Mouse (Mus musculus) hindbrain, embryonic 15.5 days (tissue): ENCODE results near the gene Nhsl2. TPM values are rescaled to one million over a fixed set of nuclear protein-coding genes. Genes with fewer than 3 reads are reported as not detected.

Experiments used
- ATAC-seq: fragments of 200-750 bp; cut with Nextera tagmentation; 2 replicates; pipeline ENCODE4 v1.8.0; 2017; ENCODE audit warnings: low read depth, moderate number of reproducible peaks, moderate TSS enrichment; ENCODE audit not compliant: low FRiP score
- H3K27ac ChIP-seq: fragments of 300-500 bp; sonication (generic); replicated peaks from 2 replicates; pipeline ENCODE4 v1.5.1; 2015; ENCODE audit warnings: mild to moderate bottlenecking, inconsistent platforms
- H3K27me3 ChIP-seq: fragments of 300-500 bp; sonication (generic); 2 replicates; pipeline ENCODE4 v1.6.1; 2015; ENCODE audit warnings: control low read depth, inconsistent platforms
- H3K36me3 ChIP-seq: fragments of 300-500 bp; sonication (generic); 2 replicates; pipeline ENCODE4 v1.6.1; 2015; ENCODE audit warnings: control low read depth, inconsistent platforms
- H3K4me1 ChIP-seq: fragments of 300-500 bp; sonication (generic); replicated peaks from 2 replicates; pipeline ENCODE4 v1.6.1; 2015; ENCODE audit warnings: control low read depth, inconsistent platforms
- H3K4me2 ChIP-seq: fragments of 300-500 bp; sonication (generic); 2 replicates; pipeline ENCODE4 v1.6.1; 2015; ENCODE audit warnings: moderate library complexity, mild to moderate bottlenecking, inconsistent platforms
- H3K4me3 ChIP-seq: fragments of 300-500 bp; sonication (generic); 2 replicates; pipeline ENCODE4 v1.5.1; 2015; ENCODE audit warnings: mild to moderate bottlenecking, inconsistent platforms
- H3K9ac ChIP-seq: fragments of 300-500 bp; sonication (generic); 2 replicates; pipeline ENCODE4 v1.6.1; 2015; ENCODE audit warnings: inconsistent platforms
- H3K9me3 ChIP-seq: fragments of 300-500 bp; sonication (generic); 2 replicates; pipeline ENCODE4 v1.6.1; 2016; ENCODE audit warnings: control low read depth, inconsistent platforms
- WGBS: fragments of 180-500 bp; shearing (Covaris S2); methylation state at CpG from one replicate; pipeline ENCODE4 v1.1.7; 2015; 5-methylcytosine and 5-hydroxymethylcytosine counted together
- polyA plus RNA-seq: library from polyadenylated mRNA; unstranded; fragments of >200 nt; fragmentation: Nextera tagmentation; extraction: Ambion mirVana; gene quantifications from 2 replicates; pipeline ENCODE4 v1.2.1, GENCODE M21; 2015

Nhsl2 gene
- polyA plus RNA-seq, 1 experiment from 2014 or later: 6.4 TPM

DNA sequence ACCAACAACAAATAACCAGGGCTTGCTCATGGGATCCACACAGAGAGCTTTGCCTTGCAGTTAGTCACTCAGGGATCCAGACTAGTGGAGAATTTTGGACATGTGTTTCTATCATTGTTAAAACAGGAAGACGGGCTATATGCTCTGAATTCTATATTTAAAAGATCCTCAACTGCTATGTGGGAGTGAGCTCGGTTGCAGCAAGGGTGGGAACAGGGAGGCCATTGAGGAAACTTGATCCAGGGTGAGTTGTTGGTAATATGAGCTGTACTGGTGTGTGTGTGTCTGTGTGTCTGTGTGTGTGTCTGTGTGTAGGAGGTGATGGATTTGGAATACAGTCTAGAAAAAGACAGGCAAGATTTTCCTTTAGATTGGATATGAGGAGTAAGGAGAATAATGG is 25.7 kb downstream of the Nhsl2 start:
- H3K27me3 ChIP-seq: peaks cover 9% of the 10 kb centered on the region; the same call in 1 of the 2 replicates

DNA sequence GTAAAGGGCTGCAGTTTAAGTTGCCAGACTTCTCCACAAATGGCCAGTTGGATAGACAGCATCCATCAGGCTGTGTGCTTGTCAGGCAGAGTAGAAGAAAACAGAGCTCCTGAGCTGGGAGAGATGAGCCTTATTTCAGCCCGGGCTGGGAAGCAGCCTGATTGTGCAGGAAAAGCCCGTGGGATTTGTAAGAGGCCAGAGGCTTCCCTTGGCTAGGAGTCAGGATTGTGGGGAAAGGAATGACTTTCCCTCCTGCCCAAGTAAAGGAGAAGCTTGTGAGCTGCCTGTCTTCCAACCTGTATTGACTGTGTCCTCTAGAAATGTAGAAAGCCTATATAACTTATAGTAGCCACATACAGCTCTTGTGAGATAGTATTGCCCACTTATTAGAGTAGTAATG is 27.0 kb downstream of the Nhsl2 start:
- no peak overlapping the region for H3K9ac ChIP-seq
- H3K9me3 ChIP-seq: no peaks in the 10 kb centered on the region
- 55% methylated on average over 2 of the region's 2 CpGs for WGBS
- no peak overlapping the region for H3K27ac ChIP-seq
- ATAC-seq: no peak
- H3K27me3 ChIP-seq: peaks cover 11% of the 10 kb centered on the region; the same call in 1 of the 2 replicates
- H3K4me2 ChIP-seq: no peak overlapping the region
- no peaks in the 10 kb centered on the region for H3K4me1 ChIP-seq
- H3K4me3 ChIP-seq: no peak overlapping the region
- no peaks in the 10 kb centered on the region for H3K36me3 ChIP-seq

More for the DNA sequence above, 25.7 kb downstream of the Nhsl2 start:
- no peak overlapping the region for H3K4me2 ChIP-seq
- 67% methylated on average over 2 of the region's 2 CpGs for WGBS
- no peak overlapping the region for H3K9ac ChIP-seq
- H3K9me3 ChIP-seq: no peaks in the 10 kb centered on the region
- no peak for ATAC-seq
- no peak overlapping the region for H3K4me3 ChIP-seq
- H3K4me1 ChIP-seq: no peaks in the 10 kb centered on the region
- H3K36me3 ChIP-seq: no peaks in the 10 kb centered on the region
- H3K27ac ChIP-seq: no peak overlapping the region

DNA sequence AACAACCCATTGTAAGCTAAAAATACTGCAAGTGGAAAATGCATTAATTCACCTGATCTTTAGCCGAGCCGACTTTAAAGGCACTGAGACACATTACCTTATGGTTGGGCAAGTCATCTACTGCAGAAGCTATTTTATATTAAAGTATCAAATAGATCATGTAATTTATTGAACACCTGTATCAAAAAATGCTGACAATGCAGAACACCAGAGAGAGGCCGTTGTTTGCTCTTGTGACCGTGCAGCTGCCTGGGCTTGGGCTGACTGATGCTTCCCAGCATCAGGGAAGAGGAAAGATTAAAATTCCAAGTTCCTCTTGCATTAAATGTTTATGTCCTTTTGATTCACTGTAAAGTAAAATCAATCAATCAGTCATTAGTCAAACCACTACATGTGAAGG is 28.7 kb downstream of the Nhsl2 start:
- H3K9me3 ChIP-seq: no peaks in the 10 kb centered on the region
- no peak overlapping the region for H3K9ac ChIP-seq
- WGBS: 83% methylated on average over 4 of the region's 4 CpGs
- no peak overlapping the region for H3K27ac ChIP-seq
- peaks cover 16% of the 10 kb centered on the region; the same call in 1 of the 2 replicates for H3K27me3 ChIP-seq
- ATAC-seq: no peak
- H3K4me1 ChIP-seq: no peaks in the 10 kb centered on the region
- H3K4me2 ChIP-seq: no peak overlapping the region
- no peak overlapping the region for H3K4me3 ChIP-seq
- no peaks in the 10 kb centered on the region for H3K36me3 ChIP-seq

DNA sequence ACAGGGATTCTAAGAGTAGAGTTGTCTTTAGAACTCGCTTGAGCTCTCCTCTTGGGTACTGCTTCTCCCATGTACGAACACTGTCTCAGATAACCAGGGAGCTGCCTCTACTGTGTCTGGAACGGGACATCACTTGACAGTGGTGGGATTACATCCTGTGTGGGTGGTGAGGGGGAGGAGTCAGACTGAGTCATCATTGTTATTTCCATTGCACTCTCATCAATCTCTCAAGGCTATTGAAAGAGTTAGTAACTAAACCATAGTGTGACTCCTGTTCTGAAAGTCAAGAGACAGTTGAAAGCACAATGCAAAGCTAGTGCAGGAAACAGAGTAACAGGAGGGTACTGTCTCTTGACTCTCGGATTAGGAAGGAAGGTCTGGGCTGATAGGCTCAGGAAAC is 29.4 kb downstream of the Nhsl2 start:
- ATAC-seq: no peak
- Histone ChIP-seq H3K4me3 (no peak overlapping the region), H3K4me1 (no peaks in the 10 kb centered on the region), H3K27ac (no peak overlapping the region), H3K36me3 (no peaks in the 10 kb centered on the region), H3K9me3 (no peaks in the 10 kb centered on the region), H3K27me3 (peaks cover 16% of the 10 kb centered on the region; the same call in 1 of the 2 replicates), H3K4me2 (no peak overlapping the region), H3K9ac (no peak overlapping the region)
- WGBS: 67% methylated on average over 4 of the region's 4 CpGs

DNA sequence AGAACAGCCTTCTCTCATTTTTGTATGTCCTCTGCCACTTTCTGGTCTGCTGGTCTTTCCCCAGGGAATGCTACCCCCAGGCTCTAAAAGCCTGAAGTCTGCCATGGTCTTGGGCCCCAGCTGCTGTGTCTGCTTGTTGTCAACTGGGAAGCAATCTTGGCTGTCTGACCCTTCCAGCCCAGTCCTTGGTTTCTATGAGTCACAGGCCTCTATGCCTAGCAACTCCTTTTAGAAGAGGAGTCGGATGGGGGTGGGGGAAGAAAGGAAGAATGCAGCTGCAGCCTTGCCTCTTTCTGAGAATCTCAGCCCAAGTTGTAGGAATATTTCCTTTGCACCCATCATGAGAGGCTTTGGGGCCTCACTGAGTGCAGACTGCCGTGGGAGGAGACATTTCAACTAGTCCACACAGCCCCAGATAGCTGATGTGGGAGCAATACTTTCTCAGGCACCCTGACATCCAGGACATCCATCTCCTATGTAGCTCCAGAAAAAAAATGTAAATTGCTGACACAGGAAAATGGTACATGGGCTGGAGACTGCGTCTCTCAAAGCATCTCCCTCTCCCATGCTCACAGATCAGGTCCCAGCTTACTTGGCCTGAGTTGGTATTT is 33.1 kb downstream of the Nhsl2 start:
- Histone ChIP-seq H3K9ac (no peak overlapping the region), H3K27me3 (0 out of 2 replicates have a peak, but pooled peaks cover 7% of the 10 kb centered on the region), H3K4me2 (no peak overlapping the region), H3K4me1 (no peaks in the 10 kb centered on the region), H3K36me3 (no peaks in the 10 kb centered on the region), H3K4me3 (no peak overlapping the region), H3K9me3 (no peaks in the 10 kb centered on the region), H3K27ac (no peak overlapping the region)
- ATAC-seq: no peak
- 56% methylated on average over 3 of the region's 3 CpGs for WGBS

DNA sequence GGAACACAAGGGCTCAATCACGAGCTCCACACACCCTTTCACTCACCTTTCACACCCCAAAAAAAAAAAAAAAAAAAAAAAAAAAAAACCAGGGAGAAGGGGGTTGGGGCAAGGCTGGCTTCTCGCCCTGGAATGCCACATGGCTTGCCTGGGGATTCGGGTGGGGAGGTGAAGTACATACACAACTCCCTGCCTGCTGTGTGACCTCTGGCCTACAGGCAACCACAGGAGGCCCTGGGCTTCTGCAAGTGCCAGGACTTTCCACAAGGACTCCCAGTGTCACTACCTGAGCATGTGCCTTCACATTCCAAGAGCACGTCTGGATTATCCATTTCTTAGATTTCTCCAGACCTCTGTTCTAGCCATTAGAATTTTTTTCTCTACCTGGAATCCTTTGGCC is 40.2 kb downstream of the Nhsl2 start:
- Histone ChIP-seq H3K27ac (no peak overlapping the region), H3K27me3 (0 out of 2 replicates have a peak, but pooled peaks cover 3% of the 10 kb centered on the region), H3K4me1 (no peaks in the 10 kb centered on the region), H3K9me3 (no peaks in the 10 kb centered on the region), H3K9ac (no peak overlapping the region), H3K4me2 (no peak overlapping the region), H3K36me3 (no peaks in the 10 kb centered on the region), H3K4me3 (no peak overlapping the region)
- 57% methylated on average over 4 of the region's 4 CpGs for WGBS
- ATAC-seq: no peak

DNA sequence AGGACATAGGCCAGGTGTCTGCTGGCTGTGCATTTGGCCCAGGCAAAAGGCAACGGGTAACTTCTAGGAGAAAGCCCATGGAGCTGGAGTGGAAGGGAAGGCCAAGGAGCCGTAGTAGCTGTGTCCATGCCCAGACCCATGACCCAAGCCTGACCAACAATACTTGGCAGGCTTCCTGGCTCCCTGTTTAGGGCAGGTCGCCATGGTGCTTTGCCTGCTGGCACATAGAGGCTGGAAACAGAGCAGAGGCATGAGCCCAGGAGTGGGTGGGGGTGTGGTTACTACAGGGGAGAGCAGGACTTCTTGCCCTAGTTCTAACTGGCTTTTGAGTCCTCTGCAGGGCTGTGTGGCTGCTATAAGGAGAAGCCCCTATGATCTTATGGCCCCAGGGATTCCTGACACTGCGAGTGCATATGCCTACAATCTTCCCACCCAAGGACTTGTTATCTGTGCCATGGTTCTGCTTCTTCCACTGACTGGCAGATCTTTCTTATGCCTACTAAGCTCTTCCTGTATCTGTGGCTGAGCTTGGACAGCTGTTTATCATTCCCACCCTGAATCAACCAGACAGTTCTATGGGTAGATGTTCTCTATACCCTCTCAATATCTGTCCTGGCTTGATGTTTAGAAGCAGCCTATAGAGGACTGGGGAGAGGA is 40.8 kb downstream of the Nhsl2 start:
- Histone ChIP-seq H3K36me3 (no peaks in the 10 kb centered on the region), H3K27me3 (0 out of 2 replicates have a peak, but pooled peaks cover 3% of the 10 kb centered on the region), H3K9me3 (no peaks in the 10 kb centered on the region), H3K4me2 (no peak overlapping the region), H3K9ac (no peak overlapping the region), H3K4me1 (no peaks in the 10 kb centered on the region), H3K4me3 (no peak overlapping the region), H3K27ac (no peak overlapping the region)
- no peak for ATAC-seq
- WGBS: 86% methylated on average over 4 of the region's 4 CpGs

DNA sequence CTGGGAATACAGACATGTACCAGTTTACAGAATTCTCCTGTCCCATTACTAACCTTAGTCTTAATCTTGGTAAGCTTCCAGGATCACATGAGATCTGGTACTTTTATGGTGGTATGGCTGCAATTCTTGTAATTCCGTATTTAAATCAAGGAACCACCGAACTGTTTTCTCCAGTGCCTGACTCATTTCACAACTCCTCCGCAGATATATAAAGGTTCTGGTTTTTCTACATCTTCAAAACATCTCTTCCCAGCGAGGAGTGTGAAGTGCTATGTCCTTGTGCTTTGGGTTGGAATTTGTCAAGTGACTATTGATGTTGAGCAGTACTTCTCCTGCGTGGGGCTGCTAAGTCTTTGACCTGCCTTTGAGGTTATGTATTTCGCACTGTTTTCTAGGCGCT is 44.6 kb downstream of the Nhsl2 start:
- Histone ChIP-seq H3K4me3 (no peak overlapping the region), H3K27me3 (peaks cover 10% of the 10 kb centered on the region; the same call in 1 of the 2 replicates), H3K9ac (no peak overlapping the region), H3K4me2 (no peak overlapping the region), H3K27ac (no peak overlapping the region), H3K9me3 (no peaks in the 10 kb centered on the region), H3K36me3 (no peaks in the 10 kb centered on the region), H3K4me1 (no peaks in the 10 kb centered on the region)
- no peak for ATAC-seq
- 89% methylated on average over 7 of the region's 7 CpGs for WGBS

DNA sequence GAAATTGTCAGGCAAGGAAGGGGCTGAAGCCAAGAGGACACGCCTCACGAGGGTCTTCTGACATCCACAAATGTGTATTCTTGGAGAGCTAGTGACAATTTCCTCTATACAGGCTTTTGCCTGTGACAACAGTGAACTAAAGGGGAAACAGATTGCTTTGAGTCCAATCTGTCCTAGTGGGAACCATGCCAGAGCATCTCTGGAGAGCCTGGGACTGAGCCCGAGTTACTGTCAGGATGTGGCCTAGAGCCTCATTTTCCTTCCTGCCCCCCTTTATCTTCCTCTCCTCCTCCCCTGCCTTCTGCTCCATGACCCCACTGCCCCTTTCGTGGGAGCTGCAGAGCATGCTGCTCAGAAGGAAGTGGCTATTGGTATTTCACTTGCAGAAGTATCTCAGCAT is 49.2 kb downstream of the Nhsl2 start:
- no peaks in the 10 kb centered on the region for H3K9me3 ChIP-seq
- H3K4me1 ChIP-seq: no peaks in the 10 kb centered on the region
- H3K36me3 ChIP-seq: no peaks in the 10 kb centered on the region
- H3K27ac ChIP-seq: no peak overlapping the region
- no peak overlapping the region for H3K4me2 ChIP-seq
- H3K4me3 ChIP-seq: no peak overlapping the region
- 59% methylated on average over 4 of the region's 4 CpGs for WGBS
- no peak overlapping the region for H3K9ac ChIP-seq
- H3K27me3 ChIP-seq: peaks cover 9% of the 10 kb centered on the region; the same call in 1 of the 2 replicates
- ATAC-seq: no peak

DNA sequence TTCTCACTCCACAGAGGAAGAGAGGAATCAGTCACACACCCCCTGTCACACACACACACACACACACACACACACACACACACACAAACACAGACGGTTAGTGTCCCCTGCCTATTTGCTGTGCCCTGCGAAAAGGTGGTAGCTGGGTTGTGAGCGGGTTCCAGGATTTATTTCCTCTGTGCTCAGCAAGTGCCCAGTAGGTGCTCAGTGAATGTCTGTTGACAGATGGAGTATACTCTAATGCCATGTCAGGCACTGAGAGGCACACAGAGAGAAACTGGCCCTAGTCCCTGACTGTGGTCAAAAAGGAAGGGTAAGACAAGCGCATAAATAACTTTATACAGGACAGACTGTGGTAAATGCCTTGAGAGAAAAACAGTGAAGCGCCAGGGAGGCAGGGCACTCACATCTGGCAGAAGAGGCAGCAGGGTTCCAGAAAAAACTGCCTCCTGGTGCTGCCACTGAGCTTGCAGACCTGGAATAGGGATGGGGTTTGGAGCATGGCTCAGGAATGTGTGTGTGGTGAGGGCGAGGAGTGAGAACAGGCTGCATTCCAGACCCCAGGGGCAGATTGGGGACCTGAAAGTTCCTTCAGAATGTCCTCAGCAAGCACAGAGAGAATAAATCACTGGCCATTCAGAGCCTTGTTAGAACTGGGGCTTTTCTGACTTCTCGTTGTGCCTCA is 52.8 kb downstream of the Nhsl2 start:
- Histone ChIP-seq H3K9me3 (no peaks in the 10 kb centered on the region), H3K9ac (no peak overlapping the region), H3K4me1 (no peaks in the 10 kb centered on the region), H3K4me2 (no peak overlapping the region), H3K27me3 (peaks cover 7% of the 10 kb centered on the region; the same call in 1 of the 2 replicates), H3K4me3 (no peak overlapping the region), H3K36me3 (no peaks in the 10 kb centered on the region), H3K27ac (no peak overlapping the region)
- WGBS: 70% methylated on average over 7 of the region's 7 CpGs
- no peak for ATAC-seq

DNA sequence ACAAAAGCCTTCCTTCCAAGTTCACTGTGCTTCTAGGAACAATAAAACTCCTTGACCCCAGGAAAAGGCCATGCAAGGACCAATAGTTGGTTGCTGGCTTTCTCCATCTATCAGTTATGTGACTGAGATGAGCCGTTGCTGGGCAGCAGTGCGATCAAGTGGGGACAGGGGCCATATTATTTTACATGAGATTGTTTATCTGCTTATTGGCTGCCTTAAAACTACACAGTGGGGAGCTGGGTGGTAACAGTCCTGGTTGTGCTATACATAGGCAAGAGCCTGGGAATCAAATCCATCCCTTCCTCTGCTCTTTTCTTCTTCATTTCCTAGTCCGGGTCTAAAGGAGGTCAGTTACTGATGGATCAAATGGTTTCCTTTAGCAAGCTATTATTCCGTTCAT is 53.4 kb downstream of the Nhsl2 start:
- H3K4me3 ChIP-seq: no peak overlapping the region
- WGBS: 71% methylated on average over 4 of the region's 4 CpGs
- no peak overlapping the region for H3K27ac ChIP-seq
- no peaks in the 10 kb centered on the region for H3K9me3 ChIP-seq
- H3K27me3 ChIP-seq: 0 out of 2 replicates have a peak, but pooled peaks cover 5% of the 10 kb centered on the region
- no peak overlapping the region for H3K4me2 ChIP-seq
- no peaks in the 10 kb centered on the region for H3K36me3 ChIP-seq
- H3K9ac ChIP-seq: no peak overlapping the region
- no peaks in the 10 kb centered on the region for H3K4me1 ChIP-seq
- ATAC-seq: no peak

DNA sequence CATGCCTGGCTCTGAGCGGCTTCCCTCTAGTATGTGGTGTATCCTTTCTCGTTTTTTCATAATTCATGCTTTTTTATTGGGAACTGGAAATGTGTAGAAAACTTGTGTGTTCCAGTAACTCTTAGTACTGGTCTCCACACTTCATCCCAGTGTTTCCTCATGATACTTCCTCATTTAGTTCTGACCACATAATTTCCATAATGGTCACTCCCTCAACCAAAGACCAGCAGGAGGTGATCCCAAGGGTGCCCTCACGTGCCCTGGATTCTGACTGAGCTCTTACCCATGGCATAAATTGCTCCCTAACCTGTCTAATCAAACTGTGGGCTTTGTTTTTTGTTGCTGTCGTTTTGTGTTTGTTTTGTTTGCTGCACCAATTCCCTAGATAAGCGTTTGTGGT is 58.1 kb downstream of the Nhsl2 start:
- Histone ChIP-seq H3K27me3 (0 out of 2 replicates have a peak, but pooled peaks cover 3% of the 10 kb centered on the region), H3K9me3 (no peaks in the 10 kb centered on the region), H3K9ac (no peak overlapping the region), H3K36me3 (no peaks in the 10 kb centered on the region), H3K4me3 (no peak overlapping the region), H3K4me2 (no peak overlapping the region), H3K27ac (no peak overlapping the region), H3K4me1 (no peaks in the 10 kb centered on the region)
- 66% methylated on average over 5 of the region's 5 CpGs for WGBS
- ATAC-seq: no peak
